Mouse (Mus musculus) liver, embryonic 14.5 days (tissue): ENCODE results near the gene Renbp. TPM values are rescaled to one million over a fixed set of nuclear protein-coding genes. Genes with fewer than 3 reads are reported as not detected.
A peak's percentile ranks its signal among the peaks of the same experiment; 100 is the strongest.

Source experiments
- ATAC-seq: fragments of 200-750 bp; cut with Nextera tagmentation; 2 replicates; pipeline ENCODE4 v1.8.0; 2017; ENCODE audit warnings: moderate number of reproducible peaks, mild to moderate bottlenecking, moderate library complexity; ENCODE audit not compliant: insufficient read depth
- DNase-seq, 3 experiments: peaks; one replicate each; pipeline ENCODE4 v3.0.0-alpha.2; 2012 to 2013; ENCODE audit warnings: low read depth in 3 of 3, low spot score in 3 of 3
- H3K27ac ChIP-seq: fragments of 300-500 bp; sonication (generic); 2 replicates; pipeline ENCODE4 v1.5.1; 2014; ENCODE audit warnings: moderate library complexity, mild to moderate bottlenecking, control low read depth, inconsistent platforms
- H3K27me3 ChIP-seq: fragments of 300-500 bp; sonication (generic); 2 replicates; pipeline ENCODE4 v1.6.1; 2014; ENCODE audit warnings: mild to moderate bottlenecking, low read length, moderate library complexity; ENCODE audit not compliant: control insufficient read depth, insufficient read depth
- H3K36me3 ChIP-seq: fragments of 300-500 bp; sonication (generic); replicated peaks from 2 replicates; pipeline ENCODE4 v1.6.1; 2014; ENCODE audit warnings: low read depth; ENCODE audit not compliant: control insufficient read depth, insufficient read depth
- H3K4me1 ChIP-seq, 2 experiments: fragments of 200-500 bp in 1 of 2; fragments of 300-500 bp in 1 of 2; sonication (generic) in 1 of 2; replicated peaks; 2 replicates each; pipeline ENCODE4 v1.6.1; 2012 to 2014; ENCODE audit warnings: antibody characterized with exemption in 1 of 2, inconsistent platforms in 1 of 2, low read length in 1 of 2; ENCODE audit not compliant: control insufficient read depth in 2 of 2, insufficient read depth in 2 of 2
- H3K4me2 ChIP-seq: fragments of 300-500 bp; sonication (generic); 2 replicates; pipeline ENCODE4 v1.6.1; 2014; ENCODE audit warnings: low read depth, mild to moderate bottlenecking, control low read depth, moderate library complexity
- H3K4me3 ChIP-seq, 2 experiments: fragments of 200-500 bp in 1 of 2; fragments of 300-500 bp in 1 of 2; sonication (generic) in 1 of 2; 2 replicates each; pipeline ENCODE4 v1.5.1; 2012 to 2014; ENCODE audit warnings: low read depth in 2 of 2, low read length in 2 of 2, mild to moderate bottlenecking in 2 of 2, control low read depth in 1 of 2, inconsistent platforms in 1 of 2, moderate library complexity in 1 of 2; ENCODE audit not compliant: insufficient read depth in 1 of 2
- H3K9ac ChIP-seq: fragments of 300-500 bp; sonication (generic); replicated peaks from 2 replicates; pipeline ENCODE4 v1.6.1; 2014; ENCODE audit warnings: mild to moderate bottlenecking, control low read depth, moderate library complexity
- H3K9me3 ChIP-seq: fragments of 300-500 bp; sonication (generic); 2 replicates; pipeline ENCODE4 v1.6.1; 2016; ENCODE audit warnings: low read length, mixed read lengths; ENCODE audit not compliant: control insufficient read depth
- CTCF ChIP-seq: IDR thresholded peaks from 2 replicates; pipeline ENCODE4 v1.5.1; 2016; ENCODE audit warnings: antibody characterized with exemption, low read depth, control low read depth
- EP300 ChIP-seq: IDR thresholded peaks from 2 replicates; pipeline ENCODE4 v1.6.1; 2016; ENCODE audit warnings: antibody characterized with exemption, low read depth
- WGBS: fragments of 180-500 bp; shearing (Covaris S2); extraction: QIAGEN DNeasy Blood & Tissue Kit; methylation state at CpG from one replicate; pipeline ENCODE4 v1.1.7; 2014; ENCODE audit not compliant: insufficient replicate concordance; 5-methylcytosine and 5-hydroxymethylcytosine counted together
- polyA plus RNA-seq, 2 experiments: library from polyadenylated mRNA; depleted of rRNA in 1 of 2; stranded (reverse) in 1 of 2; unstranded in 1 of 2; fragments of >200 nt; fragmentation: Nextera tagmentation in 1 of 2; extraction: Ambion mirVana in 1 of 2; gene quantifications; 2 replicates each; pipeline versions ENCODE4 v1.2.1 to v1.2.3; 2012 to 2014

The Renbp gene
- polyA plus RNA-seq, 2 experiments = 10.4 to 13.7 TPM

GRCm38 (mm10) chrX:73921823-73922549 lies 8.7 kb downstream of the Renbp start, which contains the start of the genes Arhgap4 and Naa10:
Gene Arhgap4 (minus strand): TSS chrX:73921870.
Gene Naa10 (minus strand): TSS chrX:73921944.
- peak within 1 kb of the TSS; percentile 46 for H3K27ac ChIP-seq
- H3K4me3 ChIP-seq = peak within 1 kb of the TSS; percentile 73 to 79
- no peaks in the 10 kb centered on the region; the same call in 1 of the 2 replicates for H3K36me3 ChIP-seq
- TF ChIP-seq EP300 = no peak
- ATAC-seq = peak; percentile 98
- peak within 1 kb of the TSS; percentile 86 for H3K4me2 ChIP-seq
- H3K27me3 ChIP-seq = no peaks in the 10 kb centered on the region
- H3K9ac ChIP-seq = peak within 1 kb of the TSS; percentile 77
- WGBS = 7% methylated on average over 43 of the region's 43 CpGs
- peak; percentile 73 to 76 (median 74) for DNase-seq
- H3K4me1 ChIP-seq = peaks cover 0 to 3% of the 10 kb centered on the region in 2 experiments; a peak in 1 of 4 replicates
- H3K9me3 ChIP-seq = no peaks in the 10 kb centered on the region

- 9% methylated on average over 34 of the region's 34 CpGs for WGBS
- H3K36me3 ChIP-seq = no peaks in the 10 kb centered on the region; the same call in 1 of the 2 replicates
These were observed 9.3 kb downstream of the Renbp start for GRCm38 (mm10) chrX:73921285-73921822.

GRCm38 (mm10) chrX:73918631-73919030 lies 12.0 kb downstream of the Renbp start:
- H3K9me3 ChIP-seq = no peaks in the 10 kb centered on the region
- H3K4me1 ChIP-seq = peaks cover 2 to 15% of the 10 kb centered on the region in 2 experiments; a peak in 2 of 4 replicates
- TF ChIP-seq CTCF (no peak), EP300 (no peak)
- WGBS = 65% methylated on average over 5 of the region's 5 CpGs
- H3K36me3 ChIP-seq = no peaks in the 10 kb centered on the region; the same call in 1 of the 2 replicates
- no peak for DNase-seq
- no peaks in the 10 kb centered on the region for H3K27me3 ChIP-seq
- no peak overlapping the region for H3K9ac ChIP-seq
- H3K4me3 ChIP-seq = no peak overlapping the region
- ATAC-seq = no peak
- H3K4me2 ChIP-seq = no peak overlapping the region
- no peak overlapping the region for H3K27ac ChIP-seq

More at GRCm38 (mm10) chrX:73921285-73921822, 9.3 kb downstream of the Renbp start:
- peak; percentile 12; the same call in 1 of the 2 replicates for ATAC-seq
- peak overlapping the region; percentile 77 for H3K4me2 ChIP-seq
- H3K4me1 ChIP-seq = peaks cover 0 to 3% of the 10 kb centered on the region in 2 experiments; a peak in 1 of 4 replicates
- H3K4me3 ChIP-seq = peak overlapping the region; percentile 73 to 79
- H3K27ac ChIP-seq = peak overlapping the region; percentile 41
- no peaks in the 10 kb centered on the region for H3K27me3 ChIP-seq
- peak overlapping the region; percentile 77 for H3K9ac ChIP-seq
- DNase-seq = no peak
- TF ChIP-seq CTCF (no peak), EP300 (no peak)
- no peaks in the 10 kb centered on the region for H3K9me3 ChIP-seq

- H3K4me2 ChIP-seq = no peak overlapping the region
- peaks cover 2 to 15% of the 10 kb centered on the region in 2 experiments; a peak in 2 of 4 replicates for H3K4me1 ChIP-seq
- H3K9me3 ChIP-seq = no peaks in the 10 kb centered on the region
- no peaks in the 10 kb centered on the region for H3K27me3 ChIP-seq
- H3K4me3 ChIP-seq = no peak overlapping the region
- 67% methylated on average over 8 of the region's 8 CpGs for WGBS
- TF ChIP-seq EP300 (no peak), CTCF (no peak)
- no peak overlapping the region for H3K9ac ChIP-seq
- H3K27ac ChIP-seq = no peak overlapping the region
- DNase-seq (no peak), ATAC-seq (no peak)
- no peaks in the 10 kb centered on the region; the same call in 1 of the 2 replicates for H3K36me3 ChIP-seq
These were observed 13.7 kb downstream of the Renbp start for GRCm38 (mm10) chrX:73916945-73917344.
